Mouse (Mus musculus): ENCODE results near the gene Cxcl14.

The Cxcl14 gene

DNA sequence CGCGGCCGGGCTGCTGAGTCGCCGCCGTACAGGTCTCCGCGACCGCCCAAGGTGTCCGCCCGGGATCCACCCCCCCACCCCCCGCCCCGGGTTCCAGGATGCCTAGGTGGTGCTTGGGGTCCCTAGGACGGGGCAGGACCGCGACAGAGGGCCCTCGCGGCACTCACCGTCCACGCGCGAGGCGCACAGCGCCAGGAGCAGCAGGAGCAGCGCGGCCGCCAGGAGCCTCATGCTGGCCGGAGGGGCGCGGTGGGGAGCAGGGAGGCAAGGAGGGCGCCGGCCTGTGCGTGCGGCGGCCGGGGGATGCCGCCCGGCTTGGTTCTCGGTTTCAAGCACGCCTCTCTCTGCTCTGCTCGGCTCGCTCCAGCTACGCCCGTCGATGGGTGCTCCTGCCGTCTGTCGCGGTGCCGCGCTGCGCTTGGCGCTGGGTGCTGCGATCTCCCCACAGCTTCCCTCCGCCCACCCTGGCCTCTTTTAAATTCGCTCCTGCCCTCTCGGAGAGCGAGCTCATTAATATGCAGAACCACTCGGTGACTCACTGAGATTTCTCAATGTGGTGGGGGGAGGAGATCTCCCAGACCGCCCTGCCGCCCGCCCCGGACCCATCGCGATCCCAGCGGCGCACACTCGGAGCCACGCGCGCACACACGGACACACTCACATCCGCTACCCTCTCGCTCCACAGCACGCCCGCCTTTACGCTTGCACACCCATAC lies at the start of gene Cxcl14:
Gene Cxcl14, minus strand, starts transcription at position 609 of the 716 bp plus-strand sequence.
- DNase-seq (ENCODE audit: low spot score in 2 of 2) = peak; percentile 68 to 69

DNA sequence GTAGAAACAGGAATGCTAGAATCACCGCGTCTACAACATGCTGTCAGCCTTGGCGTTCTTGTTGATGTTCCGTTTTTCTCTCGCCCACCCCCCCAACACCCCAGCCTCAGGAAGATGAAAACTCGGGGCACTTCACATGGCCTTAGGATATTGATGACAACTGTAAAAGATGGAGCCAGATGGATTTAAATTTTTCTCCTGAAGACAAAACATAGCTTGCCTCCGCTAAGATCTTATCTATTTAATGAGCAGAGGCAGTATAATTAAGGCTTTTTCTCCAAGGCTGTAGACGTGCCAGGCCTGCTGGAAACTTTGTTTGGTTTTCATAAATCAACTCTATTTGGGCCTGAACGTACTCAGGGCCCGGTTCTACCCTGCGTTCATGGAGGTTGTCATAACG lies 48.0 kb upstream of the Cxcl14 start:
- no peak for DNase-seq (ENCODE audit: low spot score in 2 of 2)

DNA sequence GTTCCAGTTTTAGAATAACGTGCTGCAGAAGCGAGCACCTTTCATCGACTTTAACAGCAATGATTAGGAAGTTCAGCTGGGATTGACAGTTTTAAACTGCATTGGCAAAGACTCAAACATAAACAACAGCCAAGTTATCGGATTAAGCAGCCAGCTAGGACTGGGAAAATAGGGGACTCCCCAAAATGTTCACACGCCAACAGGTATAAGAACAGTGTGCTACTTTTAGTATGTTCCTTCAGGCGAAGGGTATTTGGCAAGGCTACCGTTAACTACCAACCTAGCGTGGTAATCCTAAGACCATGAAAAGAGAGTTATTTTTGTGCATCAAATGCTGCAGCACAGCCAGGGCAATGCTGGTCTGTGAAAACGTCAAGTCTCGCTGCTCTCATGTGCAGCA lies 46.1 kb upstream of the Cxcl14 start:
- DNase-seq (ENCODE audit: low spot score in 2 of 2) = no peak

DNA sequence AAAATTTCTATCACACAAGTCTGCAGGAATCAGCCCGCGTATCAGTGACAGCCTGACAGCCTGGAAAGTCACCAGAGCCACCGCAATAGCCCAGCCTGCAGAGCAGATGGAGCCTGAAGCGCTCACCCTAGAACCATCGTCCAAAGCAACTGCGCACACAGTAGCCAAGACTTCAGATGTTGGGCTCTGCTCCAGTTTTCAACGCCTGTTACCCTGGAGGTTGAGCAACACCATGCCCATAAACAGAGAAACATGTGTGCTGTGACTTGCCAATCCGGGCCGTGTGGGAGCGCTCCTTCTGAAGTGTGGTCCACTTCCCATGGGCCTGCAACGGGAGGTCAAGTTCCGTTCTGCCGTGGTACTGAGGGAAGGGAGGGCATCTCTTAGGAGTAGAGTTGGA lies 44.2 kb upstream of the Cxcl14 start:
- no peak for DNase-seq (ENCODE audit: low spot score in 2 of 2)

DNA sequence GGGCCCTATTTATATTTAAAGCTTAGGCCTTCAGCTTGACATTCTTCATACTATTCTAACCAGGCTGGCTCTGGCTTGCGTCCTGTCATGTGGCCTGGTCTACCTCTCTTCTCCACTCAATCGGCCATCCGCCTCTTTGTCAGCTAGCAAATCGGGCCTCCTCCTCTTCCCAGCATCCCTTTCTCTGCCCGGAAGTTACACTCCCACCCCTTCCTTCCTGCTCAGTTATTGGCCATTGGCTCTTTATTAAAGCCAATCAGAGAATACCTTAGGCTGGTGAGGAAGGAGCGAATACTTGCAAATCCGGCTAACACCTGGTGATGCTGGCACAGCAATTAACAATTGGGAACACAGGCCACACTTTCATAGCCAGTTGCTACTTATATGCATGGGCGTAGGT lies 43.5 kb upstream of the Cxcl14 start:
- DNase-seq (ENCODE audit: low spot score in 2 of 2) = no peak

DNA sequence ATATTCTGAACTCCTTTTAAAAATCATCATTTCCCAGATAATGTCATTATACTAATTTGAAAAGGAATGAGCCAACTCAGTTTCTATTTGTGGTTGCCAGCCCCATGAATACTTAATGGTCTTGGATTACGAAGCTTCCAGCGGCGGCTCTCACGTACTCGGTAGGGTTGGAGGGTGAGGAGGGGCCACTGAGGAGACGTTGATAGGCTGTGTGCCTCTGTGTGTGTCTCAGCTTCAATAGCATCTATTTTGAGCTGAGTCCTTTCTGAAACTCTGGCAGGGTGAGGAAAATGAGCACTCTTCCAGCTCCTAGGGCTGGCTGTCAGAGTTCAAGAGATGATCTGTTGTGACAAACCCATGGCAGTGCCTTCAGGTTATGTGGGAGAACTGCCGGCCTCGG lies 40.6 kb upstream of the Cxcl14 start:
- DNase-seq (ENCODE audit: low spot score in 2 of 2) = peak in 1 of 2 experiments; percentile 10

DNA sequence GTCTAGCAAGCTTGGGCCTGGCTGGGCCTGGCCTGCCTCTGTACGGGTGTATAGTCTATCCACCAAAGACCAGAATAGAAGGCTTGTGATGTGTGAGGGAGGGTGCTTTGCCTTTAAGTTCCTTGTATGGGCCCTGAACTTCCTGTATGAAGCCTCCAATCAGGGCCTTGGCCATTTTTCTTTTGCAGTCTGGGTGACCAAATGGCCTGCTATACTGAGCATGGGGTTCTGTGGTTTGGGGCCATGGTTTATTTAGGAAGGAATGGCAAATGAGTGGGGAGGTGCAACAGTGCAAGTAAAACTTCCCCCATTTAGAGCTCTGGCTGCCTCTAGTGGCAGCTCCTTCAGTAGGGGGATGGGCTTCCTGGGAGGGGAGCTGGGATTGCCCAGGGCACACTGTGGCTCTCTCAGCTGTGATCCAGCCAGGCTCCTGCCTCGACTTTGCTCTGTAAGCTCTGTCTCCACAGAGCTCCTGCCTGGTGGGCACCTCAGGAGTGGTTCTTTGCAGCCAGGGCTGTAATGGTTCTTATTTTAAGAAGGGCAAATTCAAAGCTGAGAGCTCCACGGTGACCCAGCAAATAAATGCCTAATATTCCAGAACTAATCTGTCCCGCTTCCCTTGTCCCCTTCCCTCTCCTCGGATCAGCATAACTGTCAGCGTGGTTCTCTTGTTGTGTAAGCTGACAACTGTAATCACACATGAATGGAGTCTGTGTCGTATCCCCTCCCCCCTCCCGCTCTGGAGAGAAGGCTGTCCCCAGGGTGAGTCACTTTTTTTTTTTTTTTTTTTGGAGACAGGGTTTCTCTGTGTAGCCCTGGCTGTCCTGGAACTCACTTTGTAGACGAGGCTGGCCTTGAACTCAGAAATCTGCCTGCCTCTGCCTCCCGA lies 38.7 kb upstream of the Cxcl14 start:
- no peak for DNase-seq (ENCODE audit: low spot score in 2 of 2)

DNA sequence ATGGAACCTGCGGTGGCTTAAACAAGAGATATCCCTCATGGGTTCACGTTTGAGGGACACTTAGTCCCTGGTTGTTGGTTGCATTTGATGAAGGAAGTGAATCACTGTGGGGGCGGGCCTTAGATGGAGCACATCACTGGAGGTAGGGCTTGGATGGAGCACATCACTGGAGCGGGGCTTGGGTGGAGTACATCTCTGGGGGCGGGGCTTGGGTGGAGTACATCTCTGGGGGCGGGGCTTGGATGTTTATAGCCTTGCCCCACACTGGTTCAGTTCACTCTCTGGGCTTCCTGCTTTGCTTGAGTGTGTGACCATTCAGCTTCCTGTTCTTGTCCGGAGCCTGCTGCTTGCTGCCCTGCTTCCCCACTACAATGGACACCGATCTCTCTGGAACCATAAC lies 37.9 kb upstream of the Cxcl14 start:
- no peak for DNase-seq (ENCODE audit: low spot score in 2 of 2)

DNA sequence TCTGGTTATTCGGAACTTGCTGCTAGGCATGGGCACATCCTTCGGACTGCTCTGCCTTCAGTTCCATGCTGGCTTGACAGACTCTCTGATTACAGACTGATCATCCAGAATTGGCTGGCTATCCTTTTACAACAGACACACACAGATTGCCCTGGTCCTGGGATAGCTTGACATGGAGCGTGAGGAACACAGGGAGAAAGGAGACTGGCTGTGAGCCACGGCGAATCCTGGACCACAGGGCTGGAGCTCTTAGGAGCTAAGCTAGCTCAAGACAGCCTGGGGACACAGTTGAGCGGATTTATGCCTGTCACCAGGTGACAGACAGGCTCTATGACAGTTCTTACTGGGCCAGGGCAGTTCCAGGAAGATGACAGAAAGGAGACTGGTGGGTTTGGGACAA lies 36.0 kb upstream of the Cxcl14 start:
- no peak for DNase-seq (ENCODE audit: low spot score in 2 of 2)

DNA sequence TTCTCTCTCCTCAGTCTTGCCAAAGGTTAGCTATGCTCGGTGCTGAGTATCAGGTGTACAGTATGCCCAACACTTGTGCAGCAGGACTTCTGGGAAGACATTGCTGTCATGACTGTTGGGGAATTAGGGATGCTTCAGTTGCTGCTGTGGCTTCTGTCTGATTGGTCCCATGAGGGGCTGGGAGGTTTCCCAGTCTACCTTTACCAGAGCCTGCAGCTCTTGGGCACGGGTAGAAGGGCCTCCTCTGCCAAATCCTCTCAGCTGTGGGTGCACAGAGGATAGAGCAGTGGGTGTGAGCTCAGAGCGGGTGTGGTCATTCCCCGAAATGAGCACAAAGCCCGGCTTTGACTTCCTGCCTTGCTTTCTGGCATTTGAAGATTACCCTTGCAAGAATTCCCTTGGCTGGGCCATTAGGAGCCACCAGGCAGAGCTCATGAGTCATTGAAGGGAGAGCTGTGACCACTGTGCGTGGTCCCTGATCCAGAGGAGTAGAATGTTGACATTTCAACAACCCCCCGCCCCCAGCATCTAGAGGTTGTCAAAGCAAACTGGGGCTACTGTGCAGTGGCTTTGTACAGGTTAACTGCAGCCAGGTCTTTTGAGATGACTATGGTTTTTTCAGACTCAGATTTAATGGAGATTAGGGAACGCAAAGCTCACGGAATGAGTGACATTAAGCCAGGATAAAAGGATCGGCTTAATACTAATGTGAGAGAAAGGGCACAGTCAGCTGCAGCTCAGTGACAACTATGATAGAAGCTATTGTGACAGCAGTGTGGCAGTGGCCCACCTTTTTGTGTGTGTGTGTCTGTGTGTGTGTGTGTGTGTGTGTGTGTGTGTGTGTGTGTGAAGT lies 34.5 kb upstream of the Cxcl14 start:
- no peak for DNase-seq (ENCODE audit: low spot score in 2 of 2)

DNA sequence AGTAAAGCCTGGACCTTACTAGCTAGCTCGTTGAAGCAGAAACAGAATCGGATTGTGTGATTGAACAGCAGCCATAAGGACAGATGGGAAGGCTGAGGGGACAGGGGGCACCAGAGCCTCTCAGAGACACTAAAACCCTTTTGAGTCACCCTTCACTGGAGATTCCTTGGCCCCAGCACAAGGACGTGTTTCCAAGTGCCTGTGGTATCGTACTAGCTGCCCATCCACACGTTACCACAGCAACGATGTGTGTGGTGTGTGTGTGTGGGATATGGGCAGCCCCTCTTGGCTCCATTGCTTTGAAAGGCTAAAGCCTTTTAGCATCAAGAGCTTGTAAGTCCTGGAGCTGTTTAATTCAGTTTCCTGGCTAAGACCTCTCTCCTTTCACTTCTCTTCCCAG lies 33.4 kb upstream of the Cxcl14 start:
- DNase-seq (ENCODE audit: low spot score in 2 of 2) = no peak

DNA sequence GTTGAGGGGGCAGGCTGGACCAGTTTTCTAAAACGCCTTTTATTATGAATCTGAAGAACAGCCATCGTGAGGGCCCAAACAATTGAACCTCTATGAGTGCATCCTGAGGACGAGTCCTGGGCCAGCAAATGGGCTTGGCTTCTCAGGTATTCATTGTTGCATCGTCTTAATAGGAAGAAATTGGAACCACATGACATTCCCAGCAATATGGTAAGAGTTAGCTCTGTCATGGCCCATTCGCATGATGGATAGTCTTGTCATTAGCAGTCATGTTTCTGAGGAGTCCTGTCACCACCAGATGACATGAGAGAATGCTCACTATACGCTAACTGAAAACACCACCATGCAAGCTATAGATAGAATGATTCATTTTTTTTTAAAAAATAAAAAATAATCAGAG lies 32.8 kb upstream of the Cxcl14 start:
- DNase-seq (ENCODE audit: low spot score in 2 of 2) = no peak

DNA sequence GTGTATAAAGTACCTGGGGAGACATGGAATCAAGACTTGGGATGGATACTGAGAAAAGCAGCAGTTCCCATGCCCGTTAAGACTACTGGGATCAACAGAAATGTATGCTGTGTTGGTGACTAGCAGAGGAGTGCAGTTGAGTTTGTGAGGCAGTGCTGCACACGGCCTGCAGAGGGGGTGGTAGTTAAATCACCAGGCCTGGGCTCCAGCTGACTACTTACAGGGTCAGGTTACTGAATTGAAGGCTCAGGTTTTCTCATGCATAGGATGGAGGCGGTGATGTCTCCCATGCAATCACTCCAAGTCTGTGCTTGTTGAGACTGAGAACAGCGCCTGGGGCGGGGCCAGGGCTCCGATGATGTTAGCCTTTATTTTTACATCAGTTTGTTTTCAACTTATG lies 31.4 kb upstream of the Cxcl14 start:
- no peak for DNase-seq (ENCODE audit: low spot score in 2 of 2)

DNA sequence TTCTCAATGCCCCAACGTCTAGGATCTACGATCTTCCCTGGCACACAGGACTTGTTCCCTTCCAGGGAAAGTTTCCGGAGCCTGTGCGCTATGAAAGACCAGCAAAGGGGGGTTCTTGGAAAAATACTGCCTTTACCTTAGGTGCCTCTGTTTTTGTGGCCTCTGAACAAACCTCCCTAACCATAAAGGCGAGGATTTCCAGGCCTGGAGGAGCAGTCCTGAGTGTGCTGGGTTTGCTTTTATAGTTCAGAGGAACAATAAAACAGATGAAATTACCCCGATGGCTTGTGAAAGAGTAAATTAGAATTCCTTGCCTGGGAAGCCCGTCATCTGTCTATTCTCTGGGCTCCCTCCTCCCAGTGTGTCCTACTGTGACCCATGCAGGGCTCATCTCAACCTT lies 25.3 kb upstream of the Cxcl14 start:
- DNase-seq (ENCODE audit: low spot score in 2 of 2) = no peak

DNA sequence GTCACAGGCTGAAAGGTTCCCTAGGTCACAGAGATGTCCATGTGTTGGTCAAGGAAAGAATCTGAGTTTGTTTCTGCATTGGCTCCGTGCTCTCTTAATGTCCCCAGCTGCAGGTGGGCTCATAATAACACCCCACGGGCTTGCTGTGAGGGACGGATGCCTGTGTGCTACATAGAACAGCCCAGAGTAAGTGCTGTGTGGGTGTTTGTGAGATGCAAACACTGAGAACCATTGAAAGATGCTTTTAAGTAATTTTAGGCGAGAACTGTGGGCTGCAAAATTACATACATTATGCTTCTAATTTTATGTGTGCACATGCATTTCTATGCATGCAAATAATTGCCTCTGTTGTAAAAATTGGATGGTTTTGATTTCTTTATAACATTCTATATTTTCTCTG lies 20.6 kb upstream of the Cxcl14 start:
- peak; percentile 40 to 45 for DNase-seq (ENCODE audit: low spot score in 2 of 2)

DNA sequence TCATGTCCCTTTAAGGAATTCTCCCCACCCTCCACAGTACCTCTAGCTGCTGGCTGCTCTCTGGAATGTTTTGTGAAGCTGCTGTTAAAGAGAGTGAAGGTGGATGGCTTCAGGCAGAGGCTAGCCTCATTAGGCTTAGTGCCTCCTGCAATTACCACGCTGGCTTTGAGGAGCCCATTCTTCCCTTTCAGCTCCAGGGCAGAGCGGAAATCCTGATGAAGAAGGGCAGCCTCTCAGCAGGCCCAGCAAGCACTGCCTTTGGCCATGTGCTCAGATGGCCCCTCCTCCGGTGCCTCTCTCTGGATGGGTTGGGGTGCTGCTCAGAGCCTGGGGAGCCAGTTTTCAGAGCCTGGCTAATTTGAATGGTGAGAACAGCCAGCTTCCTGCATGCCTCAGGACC lies 18.9 kb upstream of the Cxcl14 start:
- no peak for DNase-seq (ENCODE audit: low spot score in 2 of 2)

DNA sequence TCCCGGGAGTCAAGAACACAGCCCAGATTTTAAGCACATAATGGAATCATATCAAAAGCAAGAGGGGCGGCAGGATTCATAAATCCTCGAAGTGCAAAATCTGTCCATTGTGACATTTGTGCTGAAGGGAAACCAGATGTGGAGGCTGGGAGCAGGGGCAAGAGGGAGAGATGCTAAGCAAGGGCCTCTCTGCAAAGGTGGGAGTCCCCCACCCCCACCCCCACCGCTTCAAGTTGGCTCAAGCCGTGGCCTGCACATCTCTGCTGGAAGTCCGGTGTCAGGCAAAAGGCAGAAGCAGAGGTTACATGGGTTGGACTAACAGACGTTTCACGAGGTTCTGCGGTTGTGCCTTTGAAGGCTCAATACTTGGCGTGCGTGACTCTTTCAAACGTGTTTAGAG lies 8.7 kb upstream of the Cxcl14 start:
- DNase-seq (ENCODE audit: low spot score in 2 of 2) = no peak

DNA sequence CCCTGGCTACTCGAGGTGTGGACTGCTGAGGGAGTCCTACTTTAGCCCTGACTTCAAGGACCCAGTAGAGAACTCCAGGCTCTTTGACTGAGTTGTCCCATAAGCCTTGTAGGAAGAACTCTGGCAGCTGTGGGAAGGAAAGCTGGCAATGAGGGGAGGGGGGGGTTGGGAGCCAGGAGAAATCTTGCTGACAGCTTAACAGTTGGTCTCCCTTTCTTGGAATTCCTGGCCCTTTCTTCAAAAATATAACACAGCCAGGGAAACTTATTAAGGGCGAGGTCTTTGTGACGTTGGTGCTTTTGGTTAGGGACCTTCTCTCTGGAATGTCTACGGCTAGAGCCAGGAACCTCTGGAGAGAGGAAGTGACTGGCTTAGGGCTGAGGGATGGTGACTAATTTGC lies 8.1 kb upstream of the Cxcl14 start:
- DNase-seq (ENCODE audit: low spot score in 2 of 2) = no peak

DNA sequence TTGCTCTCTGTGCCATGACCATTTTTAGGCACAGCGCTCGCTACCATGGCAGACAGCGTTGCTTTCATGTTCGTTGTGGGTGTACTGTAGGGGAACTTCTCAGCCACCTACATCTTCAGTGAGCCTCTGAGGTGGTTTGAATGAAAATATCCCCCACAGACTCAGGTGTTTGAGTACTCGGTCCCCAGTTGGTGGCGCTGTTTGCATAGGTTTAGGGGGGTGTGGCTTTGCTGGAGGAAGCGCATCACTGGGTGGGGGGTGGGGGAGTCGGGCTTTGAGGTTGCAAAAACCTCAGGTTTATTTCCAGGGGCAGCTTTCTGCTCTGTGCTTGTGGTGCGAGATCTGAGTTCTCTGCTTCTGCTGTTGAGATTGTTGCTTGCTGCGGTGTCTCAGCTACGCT lies 3.0 kb upstream of the Cxcl14 start:
- DNase-seq (ENCODE audit: low spot score in 2 of 2) = no peak

DNA sequence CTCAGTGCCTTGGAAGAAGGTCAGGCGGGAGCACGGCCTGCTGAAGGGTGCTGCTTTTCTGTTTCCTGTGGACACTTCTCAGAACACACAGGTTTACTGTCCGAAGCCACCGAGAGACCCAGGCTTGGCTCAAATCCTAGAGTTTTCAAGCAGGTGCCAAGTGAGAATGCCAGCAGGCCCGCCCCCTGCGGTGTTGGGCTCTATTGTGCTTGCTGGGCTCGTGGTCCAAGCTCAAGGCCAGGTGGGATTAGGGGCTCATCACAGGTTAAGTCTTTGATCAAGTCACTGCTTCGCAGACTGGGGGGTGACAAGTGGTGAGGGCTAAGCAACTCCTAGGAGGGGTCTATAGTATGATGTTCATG lies 289 bp upstream of the Cxcl14 start:
- no peak for DNase-seq (ENCODE audit: low spot score in 2 of 2)

DNA sequence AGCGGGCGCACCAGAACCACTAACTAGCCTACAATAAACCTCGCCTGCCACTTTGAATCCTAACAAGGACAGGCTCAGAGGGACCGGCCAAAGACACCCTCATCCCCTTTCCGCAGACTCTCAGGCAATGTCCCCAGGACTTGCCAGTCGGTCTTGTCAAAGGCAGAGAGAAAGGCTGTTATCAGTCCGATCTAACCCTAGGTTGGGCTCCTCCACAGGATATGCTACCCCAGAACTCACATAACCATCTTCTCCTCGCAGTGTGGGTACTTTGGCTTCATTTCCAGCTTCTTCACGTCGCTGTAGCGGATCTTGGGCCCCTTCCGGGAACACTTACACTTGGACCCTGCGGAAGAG lies 787 bp downstream of the Cxcl14 start:
- no peak for DNase-seq (ENCODE audit: low spot score in 2 of 2)

DNA sequence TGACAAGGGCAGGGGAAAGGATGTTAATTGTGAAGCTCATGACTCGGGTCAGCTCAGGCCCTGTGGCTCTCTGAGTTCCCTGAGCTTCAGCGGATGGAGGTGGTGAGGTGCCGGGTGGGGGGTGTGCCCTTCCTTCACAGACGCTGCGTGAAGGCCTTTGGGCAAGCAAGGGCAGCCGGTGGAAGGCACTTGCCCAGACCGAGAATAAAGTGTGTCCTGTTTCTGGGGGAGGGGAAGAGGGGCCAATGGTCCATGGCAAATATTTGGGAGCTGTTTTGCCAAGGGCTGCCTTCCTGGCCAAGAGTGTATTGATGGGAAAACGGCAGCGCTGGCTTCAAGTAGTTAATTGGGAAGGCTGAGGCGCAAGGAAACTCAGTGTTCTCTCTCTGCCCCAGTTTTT lies 1.4 kb downstream of the Cxcl14 start:
- no peak for DNase-seq (ENCODE audit: low spot score in 2 of 2)

DNA sequence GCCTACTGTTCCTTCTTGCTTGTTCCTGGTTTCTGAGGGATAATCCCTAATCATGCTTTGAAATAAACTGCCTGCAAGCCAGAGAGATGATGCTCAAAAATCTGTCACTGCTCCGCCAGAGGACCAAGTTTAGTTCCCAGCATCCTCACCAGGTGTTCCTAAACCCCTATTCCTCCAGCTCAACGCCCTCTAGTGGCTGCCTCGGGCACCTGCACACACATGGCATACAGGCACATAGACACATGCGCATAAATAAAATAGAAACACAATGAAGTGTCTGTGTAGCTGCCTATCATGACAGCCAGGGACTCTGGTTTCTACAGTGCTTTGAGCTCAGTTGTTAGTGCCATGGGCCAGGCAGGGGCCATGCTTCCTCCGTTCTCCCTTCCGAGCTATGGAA lies 6.4 kb downstream of the Cxcl14 start:
- no peak for DNase-seq (ENCODE audit: low spot score in 2 of 2)
